Mouse (Mus musculus) left cerebral cortex, postnatal 14 days (tissue): ENCODE results near the gene Dnaaf1. TPM values are rescaled to one million over a fixed set of nuclear protein-coding genes. Genes with fewer than 3 reads are reported as not detected.

ENCODE experiments used
- DNase-seq, 2 experiments: peaks; one replicate each; pipeline ENCODE4 v3.0.0; 2021 to 2022; ENCODE audit warnings: low spot score in 2 of 2, mixed read lengths in 1 of 2
- intact Hi-C: fragments of 180-260 bp; cut with DNase I; formaldehyde crosslinking; loops from one replicate; pipeline ENCODE4 v1.15.1; 2025
- total RNA-seq, 2 experiments: library from RNA; stranded (reverse); gene quantifications; 2 replicates each; pipeline ENCODE4 v1.2.3; 2021

Dnaaf1 gene
- total RNA-seq, 2 experiments from 2014 or later: 0.11 to 0.20 TPM

DNA sequence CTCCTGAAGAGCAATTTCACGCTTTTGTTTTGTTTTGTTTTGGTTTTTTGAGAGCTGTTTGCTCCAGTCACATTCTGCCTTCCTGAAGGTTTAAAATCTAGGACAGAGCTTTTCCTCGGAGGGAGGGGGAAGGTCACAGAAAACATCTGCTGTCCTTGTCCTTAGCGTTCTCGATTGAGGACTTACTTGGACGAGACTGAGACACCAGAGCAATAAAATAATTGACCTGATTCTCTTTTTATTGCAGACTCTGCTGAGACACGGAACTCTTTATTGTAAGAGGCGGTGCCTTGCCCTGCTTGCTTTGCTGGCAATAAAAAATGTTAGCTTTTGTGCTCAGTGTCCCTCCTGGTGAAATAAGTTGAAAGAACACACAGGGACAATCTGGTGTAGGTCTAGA is 64.8 kb downstream of the Dnaaf1 start:
- intact Hi-C loops: no loop called here

GRCm38 (mm10) chr8:119641058-119641457 is 66.0 kb downstream of the Dnaaf1 start:
- intact Hi-C loops: no loop called here
- no peak for DNase-seq

More for the DNA sequence above, 64.8 kb downstream of the Dnaaf1 start:
- no peak for DNase-seq

DNA sequence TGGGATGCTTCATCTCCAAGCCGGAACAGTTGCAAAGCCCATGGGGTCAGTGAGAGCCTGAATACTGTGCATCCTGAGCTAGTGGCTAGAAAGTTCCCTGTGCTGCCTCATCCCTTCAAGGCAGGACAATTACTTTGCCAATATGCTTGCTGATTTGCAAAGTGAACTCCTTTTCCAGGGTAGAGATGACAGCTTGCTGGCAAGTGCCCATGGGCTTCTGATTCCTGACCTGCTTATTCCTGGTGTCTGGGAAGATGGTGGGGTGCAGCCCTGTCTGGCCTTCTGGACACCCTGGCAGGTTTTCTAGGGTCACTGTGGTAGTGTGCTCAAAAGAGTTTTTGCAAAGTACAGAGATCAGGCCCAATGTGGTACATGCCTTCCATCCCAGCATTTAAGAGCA is 67.9 kb downstream of the Dnaaf1 start:
- DNase-seq: no peak
- intact Hi-C loops: no loop called here

- intact Hi-C loops: no loop called here
- DNase-seq: no peak
These were observed 69.5 kb downstream of the Dnaaf1 start for GRCm38 (mm10) chr8:119644429-119644960.

GRCm38 (mm10) chr8:119644981-119645597 is 70.1 kb downstream of the Dnaaf1 start:
- no peak for DNase-seq
- intact Hi-C loops: no loop called here

- DNase-seq: no peak
- intact Hi-C loops: no loop called here
These were observed 71.2 kb downstream of the Dnaaf1 start for GRCm38 (mm10) chr8:119646197-119646596.

DNA sequence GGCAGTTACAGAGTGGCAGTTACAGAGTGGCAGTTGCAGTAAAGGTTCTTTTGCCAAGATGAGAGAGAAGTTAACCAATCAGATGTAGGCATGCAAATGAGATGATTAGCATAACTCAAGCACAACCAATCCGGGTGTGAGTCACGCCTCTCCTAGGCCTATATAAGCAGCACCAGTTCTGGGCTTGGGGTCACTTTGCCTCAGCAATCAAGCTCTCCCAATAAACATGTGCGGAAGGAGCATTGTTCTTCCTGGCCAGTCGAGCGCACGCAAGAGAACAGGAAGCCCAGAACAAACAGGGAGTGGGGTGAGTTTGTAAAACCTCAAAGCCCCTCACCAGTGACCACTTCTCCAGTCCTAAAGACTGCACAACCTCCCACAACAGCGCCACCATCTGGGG is 71.8 kb downstream of the Dnaaf1 start:
- intact Hi-C loops: no loop called here
- DNase-seq: no peak

Other genes starting within 250 kb of the Dnaaf1 start
- gene Hsbp1, start 230.7 kb upstream of the Dnaaf1 start, total RNA-seq: 100 to 1,000 TPM; 623 to 630 TPM
- 10 to 100 TPM; 25.7 to 28.0 TPM for gene Mlycd, start 180.4 kb upstream of the Dnaaf1 start, total RNA-seq
- gene Osgin1, start 141.1 kb upstream of the Dnaaf1 start, total RNA-seq: under 1 TPM; 0.40 to 0.53 TPM
- gene Necab2, start 128.5 kb upstream of the Dnaaf1 start, total RNA-seq: 10 to 100 TPM; 42.8 to 60.9 TPM
- under 1 TPM; 0.17 to 0.22 TPM for gene Slc38a8, start 73.5 kb upstream of the Dnaaf1 start, total RNA-seq
- 10 to 100 TPM; 59.3 to 59.5 TPM for gene Mbtps1, start 16.5 kb upstream of the Dnaaf1 start, total RNA-seq
- gene Hsdl1, start 52 bp upstream of the Dnaaf1 start, total RNA-seq: 10 to 100 TPM; 42.3 to 47.2 TPM
- 10 to 100 TPM; 10.5 to 12.1 TPM for gene Taf1c, start 30.0 kb downstream of the Dnaaf1 start, total RNA-seq
- gene Adad2, start 37.5 kb downstream of the Dnaaf1 start, total RNA-seq: under 1 TPM in 1 of 2 experiments, not detected in 1; 0.29 TPM
- gene Kcng4, start 60.4 kb downstream of the Dnaaf1 start, total RNA-seq: 1 to 10 TPM; 2.2 to 2.4 TPM
- 1 to 10 TPM; 8.8 to 9.3 TPM for gene Wfdc1, start 91.1 kb downstream of the Dnaaf1 start, total RNA-seq
- gene Atp2c2, start 124.8 kb downstream of the Dnaaf1 start, total RNA-seq: 1 to 10 TPM; 1.8 to 1.9 TPM
- gene Tldc1, start 203.2 kb downstream of the Dnaaf1 start, total RNA-seq: 10 to 100 TPM; 17.3 to 19.0 TPM